Mouse (Mus musculus) fibroblast of lung, adult 2 months (primary cell): ENCODE measurements around the gene Tac1.
"Not testable (repeated sequence)": the region's sequence is repeated elsewhere in the genome, so short reads cannot be mapped to it uniquely, and the experiment has no call there.

Source experiments
- DNase-seq: peaks from one replicate; pipeline ENCODE4 v3.0.0-alpha.2; 2011; ENCODE audit warnings: low read depth

Gene Tac1

DNA sequence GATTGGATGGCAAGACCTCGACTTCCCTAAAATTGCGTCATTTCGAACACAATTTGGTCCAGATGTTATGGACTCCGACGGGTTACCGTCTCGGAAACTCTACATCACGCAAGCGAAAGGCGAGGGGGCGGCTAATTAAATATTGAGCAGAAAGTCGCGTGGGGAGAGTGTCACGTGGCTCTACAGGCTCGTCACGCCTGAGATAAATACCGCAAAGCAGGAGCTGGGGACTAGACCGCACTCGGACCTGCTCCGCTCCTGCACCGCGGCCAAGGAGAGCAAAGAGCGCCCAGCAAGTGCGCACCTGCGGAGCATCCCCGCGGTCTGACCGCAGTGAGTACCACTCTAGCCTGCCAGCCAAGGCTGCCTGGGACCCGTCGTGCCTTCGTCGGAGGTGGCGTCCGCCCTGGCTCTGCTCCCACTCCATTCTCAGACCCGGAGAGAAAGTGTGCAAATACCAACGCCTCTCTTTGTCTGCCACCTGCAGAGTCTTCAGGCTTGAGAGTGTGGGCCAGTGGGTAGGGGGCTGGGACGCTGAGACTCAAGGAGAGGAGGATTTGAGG is at the start of gene Tac1:
Gene Tac1 (plus strand): TSS at position 51 of the 563 bp plus-strand sequence.
- no peak for DNase-seq

- DNase-seq, result not testable (repeated sequence)
Observed at GRCm38 (mm10) chr6:7543511-7543910, 11.2 kb upstream of the Tac1 start.

- DNase-seq, result no peak
Observed at GRCm38 (mm10) chr6:7555688-7556476, 1.2 kb downstream of the Tac1 start.

DNA sequence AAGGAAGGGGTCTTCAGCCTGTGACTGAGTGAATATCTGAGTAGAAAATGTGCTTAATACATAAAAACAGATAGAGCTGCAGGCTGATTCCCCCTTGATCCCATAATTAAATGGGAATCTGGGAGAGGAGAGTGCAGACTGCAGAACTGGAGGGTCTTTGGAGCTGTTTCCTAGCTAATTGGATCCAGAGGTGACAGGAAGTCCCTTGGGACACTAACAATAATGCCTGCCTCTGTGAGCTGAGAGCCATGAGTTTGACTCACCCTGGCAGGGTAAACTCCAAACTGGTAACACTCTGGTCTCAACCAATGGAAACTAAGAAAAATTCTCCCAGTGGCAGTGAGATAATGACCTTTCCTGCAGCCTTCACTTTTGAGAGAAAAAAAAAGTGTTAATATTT is 3.5 kb downstream of the Tac1 start:
- no peak for DNase-seq

- no peak for DNase-seq
Observed at GRCm38 (mm10) chr6:7562524-7562923, 7.8 kb downstream of the Tac1 start.

DNA sequence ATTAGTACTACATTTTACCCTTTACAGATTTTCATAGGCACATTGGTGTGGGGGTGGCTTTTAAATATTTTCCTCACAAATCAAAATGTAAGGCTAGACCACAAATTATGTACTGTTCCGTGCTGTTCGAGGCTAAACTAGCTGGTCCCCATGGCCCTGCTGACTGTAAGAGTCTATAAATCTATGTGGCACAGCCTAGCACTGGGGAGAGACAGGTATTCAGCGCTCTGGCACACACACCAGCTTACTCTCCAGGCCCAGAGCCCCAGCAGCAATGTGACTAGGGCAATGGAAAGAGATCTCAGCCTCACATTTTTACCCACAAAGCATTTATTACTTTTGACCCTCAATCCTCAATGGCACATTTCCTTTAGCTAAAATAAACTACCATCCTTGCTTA is 9.9 kb downstream of the Tac1 start:
- no peak for DNase-seq

GRCm38 (mm10) chr6:7571144-7571543 is 16.5 kb downstream of the Tac1 start:
- DNase-seq, result no peak

DNA sequence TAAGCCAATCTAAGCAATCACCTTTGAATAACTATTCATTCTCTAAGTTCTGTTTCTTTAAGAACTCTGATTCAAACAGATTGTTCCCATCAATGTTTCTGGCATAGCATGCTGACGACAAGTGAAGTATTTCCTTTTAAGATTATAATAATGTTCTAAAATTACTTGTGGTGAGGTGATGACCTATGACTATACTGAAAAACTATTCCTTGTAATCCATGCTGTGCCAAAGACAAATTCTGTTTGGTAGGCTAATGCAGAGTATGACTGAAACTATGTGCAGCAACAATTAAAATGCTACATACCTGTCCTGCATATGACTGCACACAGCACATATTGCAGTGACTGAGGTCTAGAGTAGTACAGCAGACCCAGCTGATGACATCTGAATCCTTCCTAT is 23.4 kb downstream of the Tac1 start:
- DNase-seq, result no peak

DNA sequence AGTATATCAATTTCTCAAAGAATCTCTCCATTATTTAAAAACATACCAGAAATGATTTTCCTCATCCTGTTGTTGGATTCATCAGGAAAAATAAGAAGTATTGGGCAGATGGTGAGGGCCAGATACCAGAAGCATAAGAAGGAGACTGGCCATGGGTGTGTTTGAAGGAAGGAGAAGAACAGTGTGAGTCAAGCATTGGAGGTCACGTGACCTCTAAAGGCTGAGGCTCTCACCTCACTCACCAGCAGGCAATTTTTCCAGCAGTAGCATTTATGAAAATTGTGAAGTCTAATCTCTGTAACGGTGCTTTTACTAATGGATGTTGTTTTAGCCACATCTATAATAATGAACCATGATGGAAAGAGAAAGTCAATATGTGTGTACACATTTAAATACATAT is 39.8 kb downstream of the Tac1 start:
- no peak for DNase-seq

DNA sequence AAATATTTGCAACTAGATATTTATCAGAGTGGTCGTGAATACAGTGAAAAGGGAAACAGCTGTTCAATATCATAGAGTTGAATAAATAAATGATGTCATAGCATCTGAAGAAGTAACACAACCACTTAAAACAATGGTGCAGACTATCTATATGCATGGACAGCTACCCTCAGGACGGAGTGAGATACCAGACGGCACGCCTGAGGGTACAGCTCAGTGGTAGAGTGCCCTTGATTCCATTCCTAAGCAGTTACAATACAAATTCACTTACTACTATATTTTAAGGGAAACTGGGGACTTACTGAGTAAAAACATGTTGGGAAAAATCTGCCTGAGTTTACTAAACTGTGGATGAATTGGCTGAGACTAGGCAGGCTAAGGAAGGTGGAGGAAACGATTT is 43.7 kb downstream of the Tac1 start:
- DNase-seq, result no peak

DNA sequence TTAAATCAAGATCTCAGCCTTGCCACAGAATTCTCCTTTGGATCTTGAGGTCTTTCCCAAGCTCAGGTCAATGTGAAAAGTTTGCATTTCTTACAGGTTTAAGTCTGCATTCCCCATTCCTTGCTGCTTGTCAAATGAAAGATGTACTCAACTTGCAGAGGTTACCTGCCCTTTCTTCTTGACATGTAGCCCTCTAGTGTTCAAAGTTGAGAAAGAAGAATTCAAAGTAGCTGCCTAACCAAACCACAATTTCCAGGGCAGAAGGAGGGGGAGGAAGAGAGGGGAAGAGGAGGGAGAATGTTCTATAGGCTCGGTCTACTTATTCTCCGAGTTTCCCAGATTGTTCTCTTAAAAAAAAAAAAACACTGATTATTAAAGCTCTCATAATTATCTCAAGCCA is 45.5 kb downstream of the Tac1 start:
- DNase-seq, result no peak

- DNase-seq, result no peak
Observed at GRCm38 (mm10) chr6:7601353-7602094, 46.8 kb downstream of the Tac1 start.

DNA sequence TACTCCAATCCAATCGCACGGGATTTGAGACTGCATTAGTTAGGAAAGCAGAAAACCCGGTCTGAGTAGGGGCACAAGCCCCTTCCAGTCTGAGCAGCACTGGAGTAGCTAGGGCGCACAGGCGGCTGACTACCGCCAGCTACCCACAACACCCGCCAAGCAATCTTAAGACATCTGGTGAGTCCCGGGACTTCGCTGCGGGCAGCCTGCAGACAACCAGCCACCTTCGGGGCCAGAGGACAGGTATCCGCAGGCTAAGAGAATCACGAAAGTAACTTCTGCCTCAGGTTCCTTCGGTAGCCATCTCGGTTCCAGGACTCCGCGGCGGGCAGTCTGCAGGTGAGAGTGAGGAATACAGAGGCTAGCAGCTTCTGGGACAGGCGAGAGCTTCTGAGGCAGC is 59.0 kb downstream of the Tac1 start:
- not testable (repeated sequence) for DNase-seq
